Mouse (Mus musculus) forebrain, embryonic 13.5 days (tissue): ENCODE measurements around the gene Ipo8. TPM values are rescaled to one million over a fixed set of nuclear protein-coding genes. Genes with fewer than 3 reads are reported as not detected.

Experiments
- ATAC-seq: fragments of 200-750 bp; cut with Nextera tagmentation; 2 replicates; pipeline ENCODE4 v1.8.0; 2017
- H3K27ac ChIP-seq: fragments of 300-500 bp; sonication (generic); 2 replicates; pipeline ENCODE4 v1.5.1; 2015; ENCODE audit warnings: inconsistent platforms, mild to moderate bottlenecking, moderate library complexity
- H3K27me3 ChIP-seq: fragments of 300-500 bp; sonication (generic); 2 replicates; pipeline ENCODE4 v1.6.1; 2015; ENCODE audit warnings: mild to moderate bottlenecking, inconsistent platforms
- H3K36me3 ChIP-seq: fragments of 300-500 bp; sonication (generic); 2 replicates; pipeline ENCODE4 v1.6.1; 2015; ENCODE audit warnings: mild to moderate bottlenecking, inconsistent platforms; ENCODE audit not compliant: poor library complexity, severe bottlenecking
- H3K4me1 ChIP-seq: fragments of 300-500 bp; sonication (generic); 2 replicates; pipeline ENCODE4 v1.6.1; 2015; ENCODE audit warnings: inconsistent platforms
- H3K4me2 ChIP-seq: fragments of 300-500 bp; sonication (generic); 2 replicates; pipeline ENCODE4 v1.6.1; 2015; ENCODE audit warnings: inconsistent platforms, mild to moderate bottlenecking, moderate library complexity
- H3K4me3 ChIP-seq: fragments of 300-500 bp; sonication (generic); 2 replicates; pipeline ENCODE4 v1.5.1; 2015; ENCODE audit warnings: mild to moderate bottlenecking, inconsistent platforms
- H3K9ac ChIP-seq: fragments of 300-500 bp; sonication (generic); 2 replicates; pipeline ENCODE4 v1.6.1; 2015; ENCODE audit warnings: mild to moderate bottlenecking, inconsistent platforms
- H3K9me3 ChIP-seq: fragments of 300-500 bp; sonication (generic); replicated peaks from 2 replicates; pipeline ENCODE4 v1.6.1; 2016; ENCODE audit warnings: inconsistent platforms
- WGBS: fragments of 180-500 bp; shearing (Covaris S2); methylation state at CpG from one replicate; pipeline ENCODE4 v1.1.7; 2015; 5-methylcytosine and 5-hydroxymethylcytosine counted together
- polyA plus RNA-seq: library from polyadenylated mRNA; unstranded; fragments of >200 nt; fragmentation: Nextera tagmentation; extraction: Ambion mirVana; gene quantifications from 2 replicates; pipeline ENCODE4 v1.2.1, GENCODE M21; 2015

Gene Ipo8
- polyA plus RNA-seq, 1 experiment from 2014 or later: 26.6 TPM

- Histone ChIP-seq H3K9me3 (no peaks in the 10 kb centered on the region), H3K4me3 (no peak overlapping the region), H3K4me1 (no peaks in the 10 kb centered on the region), H3K4me2 (no peak overlapping the region), H3K27me3 (no peaks in the 10 kb centered on the region), H3K9ac (no peak overlapping the region), H3K36me3 (no peaks in the 10 kb centered on the region), H3K27ac (no peak overlapping the region)
- no peak for ATAC-seq
- WGBS: 80% methylated on average over 3 of the region's 3 CpGs
Observed at GRCm38 (mm10) chr6:148750183-148750582, 81.1 kb downstream of the Ipo8 start.

GRCm38 (mm10) chr6:148740521-148741226, 90.6 kb downstream of the Ipo8 start:
- Histone ChIP-seq H3K9ac (no peak overlapping the region), H3K4me1 (0 out of 2 replicates have a peak, but pooled peaks cover 6% of the 10 kb centered on the region), H3K4me3 (no peak overlapping the region), H3K36me3 (no peaks in the 10 kb centered on the region), H3K27me3 (no peaks in the 10 kb centered on the region), H3K9me3 (no peaks in the 10 kb centered on the region), H3K4me2 (no peak overlapping the region), H3K27ac (no peak overlapping the region)
- 75% methylated on average over 8 of the region's 8 CpGs for WGBS
- ATAC-seq: no peak

- Histone ChIP-seq H3K4me1 (0 out of 2 replicates have a peak, but pooled peaks cover 6% of the 10 kb centered on the region), H3K4me2 (no peak overlapping the region), H3K9me3 (no peaks in the 10 kb centered on the region), H3K36me3 (no peaks in the 10 kb centered on the region), H3K27me3 (no peaks in the 10 kb centered on the region), H3K9ac (no peak overlapping the region), H3K27ac (no peak overlapping the region), H3K4me3 (no peak overlapping the region)
- ATAC-seq: no peak
- 90% methylated on average over 1 of the region's 1 CpGs for WGBS
Observed at GRCm38 (mm10) chr6:148736390-148736789, 94.9 kb downstream of the Ipo8 start.

- no peak overlapping the region for H3K27ac ChIP-seq
- H3K4me3 ChIP-seq: no peak overlapping the region
- no peaks in the 10 kb centered on the region for H3K27me3 ChIP-seq
- H3K36me3 ChIP-seq: no peaks in the 10 kb centered on the region
- ATAC-seq: no peak
- no peak overlapping the region for H3K9ac ChIP-seq
- H3K4me2 ChIP-seq: no peak overlapping the region
- no peaks in the 10 kb centered on the region for H3K9me3 ChIP-seq
- H3K4me1 ChIP-seq: no peaks in the 10 kb centered on the region
- 92% methylated on average over 20 of the region's 20 CpGs for whole genome bisulfite sequencing
Observed at GRCm38 (mm10) chr6:148734012-148734411, 97.3 kb downstream of the Ipo8 start.

GRCm38 (mm10) chr6:148732920-148733319, 98.3 kb downstream of the Ipo8 start:
- Histone ChIP-seq H3K27ac (no peak overlapping the region), H3K4me2 (no peak overlapping the region), H3K27me3 (no peaks in the 10 kb centered on the region), H3K9me3 (no peaks in the 10 kb centered on the region), H3K4me3 (no peak overlapping the region), H3K4me1 (no peaks in the 10 kb centered on the region), H3K36me3 (no peaks in the 10 kb centered on the region), H3K9ac (no peak overlapping the region)
- ATAC-seq: no peak
- 92% methylated on average over 1 of the region's 1 CpGs for WGBS

GRCm38 (mm10) chr6:148728571-148728970, 102.7 kb downstream of the Ipo8 start:
- ATAC-seq: no peak
- Histone ChIP-seq H3K9me3 (no peaks in the 10 kb centered on the region), H3K36me3 (no peaks in the 10 kb centered on the region), H3K4me2 (no peak overlapping the region), H3K4me1 (no peaks in the 10 kb centered on the region), H3K4me3 (no peak overlapping the region), H3K27me3 (no peaks in the 10 kb centered on the region), H3K9ac (no peak overlapping the region), H3K27ac (no peak overlapping the region)
- 79% methylated on average over 3 of the region's 3 CpGs for WGBS

GRCm38 (mm10) chr6:148727871-148728524, 103.3 kb downstream of the Ipo8 start:
- no peak overlapping the region for H3K4me3 ChIP-seq
- no peak overlapping the region for H3K27ac ChIP-seq
- no peaks in the 10 kb centered on the region for H3K36me3 ChIP-seq
- 70% methylated on average over 6 of the region's 6 CpGs for WGBS
- H3K27me3 ChIP-seq: no peaks in the 10 kb centered on the region
- no peaks in the 10 kb centered on the region for H3K4me1 ChIP-seq
- no peak overlapping the region for H3K4me2 ChIP-seq
- no peak overlapping the region for H3K9ac ChIP-seq
- H3K9me3 ChIP-seq: no peaks in the 10 kb centered on the region
- no peak for ATAC-seq

- H3K9ac ChIP-seq: no peak overlapping the region
- H3K27me3 ChIP-seq: no peaks in the 10 kb centered on the region
- WGBS: 42% methylated on average over 3 of the region's 3 CpGs
- H3K27ac ChIP-seq: no peak overlapping the region
- H3K9me3 ChIP-seq: no peaks in the 10 kb centered on the region
- no peaks in the 10 kb centered on the region for H3K4me1 ChIP-seq
- no peak overlapping the region for H3K4me3 ChIP-seq
- ATAC-seq: no peak
- no peak overlapping the region for H3K4me2 ChIP-seq
- no peaks in the 10 kb centered on the region for H3K36me3 ChIP-seq
Observed at GRCm38 (mm10) chr6:148724453-148724852, 106.8 kb downstream of the Ipo8 start.

Other genes starting within 250 kb of the Ipo8 start
- 11.0 and 16.0 TPM in 2 replicates for gene Caprin2, start 64.8 kb upstream of the Ipo8 start, polyA plus RNA-seq
- gene Sinhcaf, start 115.0 kb upstream of the Ipo8 start, polyA plus RNA-seq: 187 and 207 TPM in 2 replicates